Mouse (Mus musculus): ENCODE measurements around the gene Atp8b4.
A peak's percentile ranks its signal among the peaks of the same experiment; 100 is the strongest.
"Not testable (repeated sequence)": the region's sequence is repeated elsewhere in the genome, so short reads cannot be mapped to it uniquely, and the experiment has no call there.

Gene Atp8b4

GRCm38 (mm10) chr2:126495832-126496695, 4.4 kb downstream of the Atp8b4 start:
- no peak for DNase-seq

DNA sequence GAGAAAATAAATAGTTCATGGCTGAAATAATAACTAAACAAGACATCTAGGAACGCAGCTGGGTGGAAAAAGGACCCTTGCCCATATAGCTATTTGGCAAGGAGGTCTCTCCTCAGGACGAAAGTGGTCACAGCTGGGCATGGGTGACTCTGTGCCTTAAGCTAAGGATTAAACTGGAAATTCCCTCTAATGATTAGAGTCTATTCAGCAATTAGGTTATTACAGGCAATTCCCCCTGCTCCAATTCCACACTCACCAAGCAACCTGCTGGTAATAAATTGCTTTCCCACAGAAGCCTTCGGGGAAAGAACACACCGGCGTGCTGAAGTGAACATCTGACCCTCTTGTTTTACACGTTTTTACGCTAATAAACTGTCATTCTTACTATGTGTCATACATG, 5.2 kb downstream of the Atp8b4 start:
- no peak for DNase-seq

DNA sequence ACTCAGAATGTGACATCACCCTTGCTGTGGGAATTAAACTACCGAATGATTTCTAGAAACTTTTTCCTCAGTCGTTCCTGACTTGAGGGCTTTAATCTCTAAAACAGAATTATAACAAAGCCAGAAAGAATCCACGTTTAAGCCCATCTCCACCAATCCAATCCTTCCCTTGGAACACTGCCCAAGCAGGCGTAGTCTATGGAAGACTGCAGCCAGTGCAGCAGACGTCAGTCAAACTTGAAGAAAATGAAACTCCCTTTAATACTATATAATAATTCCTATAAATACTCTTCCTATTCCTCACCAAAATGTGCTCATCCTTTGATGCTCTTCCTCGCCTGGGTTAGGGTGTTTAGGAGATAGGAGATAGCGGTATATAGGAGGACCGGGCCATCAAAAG, 7.2 kb downstream of the Atp8b4 start:
- DNase-seq, result no peak

GRCm38 (mm10) chr2:126492713-126493112, 7.8 kb downstream of the Atp8b4 start:
- DNase-seq, result no peak

GRCm38 (mm10) chr2:126491446-126491845, 9.0 kb downstream of the Atp8b4 start:
- no peak for DNase-seq

DNA sequence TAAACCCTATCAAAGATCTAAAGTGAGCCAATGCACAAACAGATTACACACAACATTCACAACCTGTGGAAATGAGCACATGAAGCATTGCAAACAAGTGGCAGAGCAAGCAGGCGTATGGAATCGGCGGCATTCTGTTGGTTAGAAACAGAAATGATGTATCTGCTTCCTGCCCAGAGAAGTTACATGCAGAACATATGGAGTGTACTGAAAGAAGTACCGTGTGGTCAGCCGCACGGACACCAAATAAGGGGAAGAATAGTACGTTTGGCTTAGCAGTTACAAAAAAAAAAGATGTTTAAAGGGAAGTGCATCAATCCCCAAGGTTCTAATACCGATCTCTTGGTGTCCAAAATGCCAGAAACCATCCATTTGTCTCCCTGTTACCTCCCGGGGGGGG, 9.9 kb downstream of the Atp8b4 start:
- DNase-seq, result no peak

- DNase-seq, result no peak
Observed at GRCm38 (mm10) chr2:126485262-126486017, 15.0 kb downstream of the Atp8b4 start.

DNA sequence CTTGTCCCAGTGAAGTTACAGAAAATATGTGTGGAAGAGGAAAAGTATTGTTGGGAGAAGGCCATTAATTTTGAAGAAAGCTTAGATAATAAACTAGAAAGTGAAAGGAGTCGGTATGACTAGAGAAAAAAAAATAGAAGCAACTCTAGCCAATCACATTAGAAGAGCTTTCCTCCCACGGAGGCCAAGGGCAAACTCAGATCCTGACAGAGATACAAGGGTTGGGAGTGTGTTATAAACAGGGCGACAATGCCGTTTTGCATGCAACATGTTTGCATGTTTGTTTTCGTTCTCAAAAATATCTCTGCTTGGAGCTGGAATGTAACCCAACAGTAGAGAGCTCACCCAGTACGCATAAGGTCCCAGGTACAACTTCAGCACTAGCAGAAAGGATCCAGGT, 17.1 kb downstream of the Atp8b4 start:
- DNase-seq, result no peak

- DNase-seq, result peak; percentile 54
Observed at GRCm38 (mm10) chr2:126477556-126477955, 22.9 kb downstream of the Atp8b4 start.

DNA sequence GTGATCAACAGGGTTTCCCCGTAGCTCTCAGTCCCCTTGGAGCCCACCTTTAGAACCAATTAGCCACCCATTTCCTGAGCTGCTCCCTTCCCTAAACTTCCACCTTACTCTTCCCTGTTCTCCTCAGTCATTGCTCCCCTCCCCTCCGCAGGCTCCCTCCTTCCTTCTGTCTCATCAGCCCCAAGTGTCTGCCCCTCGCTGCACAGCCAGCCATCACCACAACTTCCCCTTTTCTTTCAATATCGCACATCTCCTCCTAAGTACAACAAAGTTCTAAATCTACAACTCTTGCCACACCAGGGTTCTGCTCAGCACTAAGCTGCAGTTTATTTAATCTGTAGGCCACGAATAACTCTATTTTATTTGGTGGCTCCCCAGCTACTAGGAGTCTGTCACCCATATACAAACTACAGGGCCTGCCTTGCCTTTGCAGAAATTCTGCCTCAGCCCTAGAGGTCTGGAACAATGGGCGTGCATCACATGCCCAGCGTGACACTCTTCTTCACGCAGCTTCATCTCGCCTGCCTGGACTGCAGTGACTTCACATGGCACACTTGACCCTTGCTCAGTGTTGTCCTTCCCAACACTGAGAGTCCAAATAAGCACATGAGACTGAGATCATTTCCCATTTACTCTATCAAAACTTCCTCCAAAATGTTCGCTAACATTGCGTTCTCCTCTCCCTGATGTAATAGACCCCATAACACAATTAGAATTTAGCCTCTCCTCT, 24.6 kb downstream of the Atp8b4 start:
- no peak for DNase-seq

DNA sequence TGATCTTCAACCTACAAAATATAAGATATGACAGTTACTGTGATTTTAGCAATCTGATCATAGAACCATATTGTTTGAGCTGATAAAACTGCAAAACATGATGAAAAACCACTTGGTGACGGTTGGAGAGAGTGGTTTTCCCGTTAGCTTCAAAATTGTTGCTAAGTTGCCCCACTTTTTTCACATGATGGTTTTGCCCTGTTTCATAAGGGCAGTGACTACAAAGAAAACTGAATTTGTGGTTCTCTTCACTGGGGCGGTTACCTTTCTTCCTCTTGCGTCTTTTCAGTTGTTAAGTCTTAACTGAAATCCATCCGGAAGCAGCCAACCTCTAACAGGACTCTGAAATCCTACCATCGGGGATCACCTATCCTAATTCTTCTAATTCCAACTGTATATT, 26.5 kb downstream of the Atp8b4 start:
- no peak for DNase-seq

DNA sequence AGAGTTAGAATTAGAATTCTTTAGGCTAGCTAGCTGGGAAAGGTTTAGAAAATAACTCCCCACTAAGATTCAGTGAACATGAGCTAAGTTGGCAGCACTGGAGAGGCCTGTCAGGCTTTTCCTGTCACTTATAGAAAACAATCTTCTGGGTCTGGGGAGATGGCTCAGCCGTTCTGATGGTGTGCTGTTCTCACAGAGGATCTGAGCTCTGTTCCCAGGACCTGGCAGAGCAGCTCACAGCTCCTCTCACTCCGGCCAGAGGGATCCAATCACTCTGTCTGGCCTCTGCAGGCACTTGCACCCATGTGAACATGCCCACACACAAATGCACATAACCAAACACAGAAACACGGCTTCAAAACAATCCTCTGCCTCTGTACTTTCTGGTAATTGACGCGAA, 27.6 kb downstream of the Atp8b4 start:
- no peak for DNase-seq

DNA sequence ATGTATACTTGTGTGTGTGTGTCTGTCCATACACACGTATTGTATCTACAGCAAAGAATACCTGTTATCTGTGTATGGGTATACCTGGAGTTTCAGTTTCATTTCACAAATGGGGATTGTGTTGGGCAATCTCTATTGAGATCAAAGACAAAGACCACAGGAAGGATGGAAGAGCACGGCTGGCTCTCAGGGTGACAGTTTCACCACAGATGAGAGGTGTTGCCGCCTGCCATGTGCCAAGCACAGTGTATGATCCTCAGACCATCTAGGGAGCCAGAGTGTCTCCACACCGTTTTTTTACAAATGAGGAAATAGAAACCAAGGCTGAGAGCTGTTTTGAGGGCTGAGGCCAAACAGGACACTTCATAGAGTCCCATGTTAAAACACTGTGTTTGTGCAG, 32.7 kb downstream of the Atp8b4 start:
- no peak for DNase-seq

- DNase-seq, result no peak
Observed at GRCm38 (mm10) chr2:126466391-126467134, 33.9 kb downstream of the Atp8b4 start.

- no peak for DNase-seq
Observed at GRCm38 (mm10) chr2:126458661-126459060, 41.8 kb downstream of the Atp8b4 start.

- not testable (repeated sequence) for DNase-seq
Observed at GRCm38 (mm10) chr2:126457759-126458158, 42.7 kb downstream of the Atp8b4 start.

GRCm38 (mm10) chr2:126450937-126451302, 49.6 kb downstream of the Atp8b4 start:
- DNase-seq, result no peak

DNA sequence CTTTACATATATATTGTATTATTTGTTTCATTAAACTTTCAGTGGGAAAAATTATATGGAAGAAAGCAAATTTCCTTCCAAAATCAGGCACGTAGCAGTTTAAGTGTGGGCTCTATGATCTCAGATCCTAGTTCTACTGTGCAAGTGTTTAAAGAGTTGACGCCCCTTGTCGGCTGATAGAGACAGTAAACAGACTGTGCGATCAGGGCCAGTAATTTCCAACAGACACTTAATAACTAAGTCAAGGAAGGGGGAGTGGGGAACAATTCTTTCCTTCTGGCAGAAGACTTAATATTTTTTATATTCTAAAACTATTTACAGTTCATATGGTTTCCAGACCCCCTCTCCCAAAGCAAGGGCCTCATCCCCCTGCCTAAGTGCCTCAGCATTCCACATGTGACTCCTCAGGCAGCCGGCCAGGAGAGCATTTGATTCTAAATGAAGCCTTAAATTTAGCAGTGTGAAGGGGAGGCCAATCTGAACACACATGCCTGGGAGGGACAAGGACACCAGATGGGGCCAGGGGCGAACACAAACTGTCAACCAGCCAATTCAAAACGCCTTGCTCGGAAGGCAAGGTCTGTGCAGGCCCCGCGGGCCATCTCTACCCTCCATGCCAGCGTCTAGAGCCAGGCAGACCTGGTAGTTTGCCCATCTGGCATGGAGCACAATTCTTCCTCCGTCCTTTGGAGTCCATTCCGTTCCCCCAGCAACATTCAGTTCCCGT, 50.1 kb downstream of the Atp8b4 start:
- DNase-seq, result peak; percentile 70

DNA sequence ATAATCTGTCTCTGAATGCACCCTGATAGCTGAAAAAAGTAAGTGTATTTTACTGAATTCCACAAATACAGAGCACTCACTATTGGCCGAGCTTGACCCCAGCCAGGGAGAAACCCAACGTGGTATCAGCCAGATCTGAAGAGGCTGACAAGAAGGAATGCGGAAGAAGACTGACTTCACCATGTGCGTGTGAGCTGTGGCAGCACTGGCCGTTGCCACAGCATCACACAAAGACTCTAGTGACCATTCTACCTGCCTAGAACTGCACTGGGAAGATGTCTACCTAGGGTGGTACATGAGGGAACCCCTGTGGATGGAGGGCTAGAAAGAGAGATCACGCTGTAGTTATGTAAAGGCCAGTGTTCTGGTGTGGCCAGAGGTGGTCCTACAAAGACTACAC, 55.4 kb downstream of the Atp8b4 start:
- no peak for DNase-seq

DNA sequence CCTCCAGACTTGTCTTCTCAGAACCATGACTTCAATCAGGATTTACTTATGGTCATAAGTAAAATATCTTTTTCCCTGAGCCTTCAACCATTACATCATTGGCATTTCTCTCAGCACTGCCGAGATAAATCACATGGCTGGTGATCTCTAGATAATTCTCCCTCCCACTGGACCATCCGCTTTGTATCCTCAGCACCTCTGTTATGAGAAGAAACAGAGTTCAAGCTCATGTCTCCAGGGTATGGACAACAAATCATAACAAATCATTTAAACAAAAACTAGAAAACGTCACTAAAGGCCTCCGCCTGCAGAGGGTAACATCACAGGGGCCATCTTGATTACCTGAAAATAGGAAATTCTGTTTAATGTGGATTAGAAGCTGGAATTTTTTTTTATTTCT, 58.9 kb downstream of the Atp8b4 start:
- DNase-seq, result no peak

DNA sequence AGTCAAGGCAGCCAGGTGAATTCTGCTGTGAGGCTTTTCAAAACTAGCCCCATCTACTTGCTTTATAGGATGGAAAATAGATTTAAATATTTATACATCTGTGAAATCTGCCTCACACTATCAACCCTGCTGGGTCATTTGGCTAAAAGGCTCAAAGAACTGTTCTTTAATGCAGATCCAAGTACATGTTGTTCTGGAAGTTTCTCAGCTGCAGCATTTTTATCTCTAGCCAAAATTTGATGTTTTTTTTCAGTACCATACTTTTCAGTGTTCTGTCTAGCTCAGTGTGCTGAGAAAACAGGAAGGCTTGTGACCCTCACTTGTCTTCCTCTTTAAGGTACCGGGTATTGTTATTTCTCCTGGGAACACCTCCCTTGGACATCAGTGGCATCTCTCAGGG, 65.8 kb downstream of the Atp8b4 start:
- no peak for DNase-seq

GRCm38 (mm10) chr2:126434305-126434704, 66.2 kb downstream of the Atp8b4 start:
- peak; percentile 17 for DNase-seq

Measured in lung, postnatal 14 days (tissue).